Mouse (Mus musculus) liver, embryonic 14.5 days (tissue): Measurements from ENCODE around the gene Dhx37.

Experiments
- CTCF ChIP-seq: IDR thresholded peaks from 2 replicates; pipeline ENCODE4 v1.5.1; 2016; ENCODE audit warnings: antibody characterized with exemption, low read depth, control low read depth
- EP300 ChIP-seq: IDR thresholded peaks from 2 replicates; pipeline ENCODE4 v1.6.1; 2016; ENCODE audit warnings: antibody characterized with exemption, low read depth

GRCm38 (mm10) chr5:125456100-125456499 is 22.2 kb upstream of the Dhx37 start:
- TF ChIP-seq CTCF, result peak; percentile 13; the same call in 1 of the 2 replicates
- peak; percentile 76 for TF ChIP-seq EP300
